Mouse (Mus musculus) MEL (cell line): ENCODE data around the gene Il4ra. TPM values are rescaled to one million over a fixed set of nuclear protein-coding genes. Genes with fewer than 3 reads are reported as not detected.
A peak's percentile ranks its signal among the peaks of the same experiment; 100 is the strongest.

Experiments used
- DNase-seq: peaks from one replicate; pipeline ENCODE4 v3.0.0; 2011; ENCODE audit warnings: low read depth, low spot score
- H3K27ac ChIP-seq: 2 replicates; pipeline ENCODE4 v1.5.1; 2012; ENCODE audit warnings: low read depth, mild to moderate bottlenecking, control low read depth, low read length, moderate library complexity; ENCODE audit not compliant: control insufficient read depth
- H3K27me3 ChIP-seq, 2 experiments: fragments of 150-350 bp in 1 of 2; sonication (generic) in 1 of 2; 2 replicates each; pipeline ENCODE4 v1.6.1; 2012; ENCODE audit warnings: low read length in 2 of 2, mild to moderate bottlenecking in 2 of 2, improper control_type of control experiment in 1 of 2, moderate library complexity in 1 of 2; ENCODE audit not compliant: insufficient read depth in 2 of 2, control insufficient read depth in 1 of 2
- H3K36me3 ChIP-seq, 2 experiments: 2 replicates each; pipeline ENCODE4 v1.6.1; 2012 to 2014; ENCODE audit warnings: low read length in 2 of 2, improper control_type of control experiment in 1 of 2, inconsistent platforms in 1 of 2, mild to moderate bottlenecking in 1 of 2; ENCODE audit not compliant: insufficient read depth in 2 of 2, control insufficient read depth in 1 of 2
- H3K4me1 ChIP-seq, 2 experiments: fragments of 150-350 bp in 1 of 2; sonication (generic) in 1 of 2; 2 replicates each; pipeline ENCODE4 v1.6.1; 2012; ENCODE audit warnings: low read length in 2 of 2, improper control_type of control experiment in 1 of 2, mild to moderate bottlenecking in 1 of 2; ENCODE audit not compliant: insufficient read depth in 2 of 2, control insufficient read depth in 1 of 2
- H3K4me3 ChIP-seq, 2 experiments: fragments of 150-350 bp in 1 of 2; sonication (generic) in 1 of 2; 2 replicates each; pipeline ENCODE4 v1.5.1; 2012; ENCODE audit warnings: low read depth in 2 of 2, low read length in 2 of 2, mild to moderate bottlenecking in 2 of 2, moderate library complexity in 2 of 2, control low read depth in 1 of 2, improper control_type of control experiment in 1 of 2; ENCODE audit not compliant: control insufficient read depth in 1 of 2, insufficient read depth in 1 of 2
- H3K79me2 ChIP-seq: 2 replicates; pipeline ENCODE4 v1.6.1; 2012; ENCODE audit warnings: mild to moderate bottlenecking, low read length, moderate library complexity; ENCODE audit not compliant: control insufficient read depth, poor library complexity, insufficient read depth
- H3K9ac ChIP-seq: 2 replicates; pipeline ENCODE4 v1.6.1; 2012; ENCODE audit warnings: low read depth, mild to moderate bottlenecking, control low read depth, low read length, moderate library complexity; ENCODE audit not compliant: control insufficient read depth, poor library complexity, severe bottlenecking
- H3K9me3 ChIP-seq: fragments of 150-350 bp; sonication (generic); replicated peaks from 2 replicates; pipeline ENCODE4 v1.6.1; 2012; ENCODE audit warnings: mild to moderate bottlenecking, low read length, improper control_type of control experiment, moderate library complexity; ENCODE audit not compliant: insufficient read depth
- BHLHE40 ChIP-seq: IDR thresholded peaks from 2 replicates; pipeline ENCODE4 v1.6.1; 2012; ENCODE audit warnings: low read depth, mild to moderate bottlenecking, inconsistent platforms, low read length, improper control_type of control experiment, borderline replicate concordance
- CHD2 ChIP-seq: IDR thresholded peaks from 2 replicates; pipeline ENCODE4 v1.6.1; 2011; ENCODE audit warnings: low read length, improper control_type of control experiment
- E2F4 ChIP-seq: IDR thresholded peaks from 2 replicates; pipeline ENCODE4 v1.6.1; 2011; ENCODE audit warnings: low read depth, low read length, improper control_type of control experiment, borderline replicate concordance
- ELF1 ChIP-seq: IDR thresholded peaks from 2 replicates; pipeline ENCODE4 v1.6.1; 2014; ENCODE audit warnings: low read depth, mild to moderate bottlenecking, inconsistent platforms, low read length, improper control_type of control experiment, moderate library complexity
- ETS1 ChIP-seq: IDR thresholded peaks from 2 replicates; pipeline ENCODE4 v1.6.1; 2012; ENCODE audit warnings: low read depth, mild to moderate bottlenecking, inconsistent platforms, low read length, improper control_type of control experiment, moderate library complexity
- GABPA ChIP-seq: IDR thresholded peaks from 2 replicates; pipeline ENCODE4 v1.6.1; 2012; ENCODE audit warnings: low read depth, mild to moderate bottlenecking, inconsistent platforms, low read length, improper control_type of control experiment, moderate library complexity
- JUND ChIP-seq: IDR thresholded peaks from 2 replicates; pipeline ENCODE4 v1.6.1; 2011; ENCODE audit warnings: low read depth, mild to moderate bottlenecking, improper control_type of control experiment, low read length
- KAT2A ChIP-seq: conservative IDR thresholded peaks from 2 replicates; pipeline ENCODE4 v1.6.1; 2012; ENCODE audit warnings: low read depth, low read length, improper control_type of control experiment, inconsistent platforms
- MEF2A ChIP-seq: IDR thresholded peaks from 2 replicates; pipeline ENCODE4 v1.6.1; 2014; ENCODE audit warnings: low read depth, mild to moderate bottlenecking, inconsistent platforms, low read length, improper control_type of control experiment; ENCODE audit not compliant: poor library complexity, insufficient replicate concordance, severe bottlenecking; ENCODE audit errors: extremely low read depth
- MYB ChIP-seq: IDR thresholded peaks from 2 replicates; pipeline ENCODE4 v1.6.1; 2011; ENCODE audit warnings: mild to moderate bottlenecking, low read depth, low read length, improper control_type of control experiment
- NRF1 ChIP-seq: IDR thresholded peaks from 2 replicates; pipeline ENCODE4 v1.6.1; 2014; ENCODE audit warnings: low read depth, mild to moderate bottlenecking, inconsistent platforms, low read length, improper control_type of control experiment, moderate library complexity; ENCODE audit not compliant: poor library complexity, insufficient read depth, severe bottlenecking
- POLR2A ChIP-seq, 2 experiments: IDR thresholded peaks; 2 replicates each; pipeline ENCODE4 v1.6.1; 2011 to 2012; ENCODE audit warnings: low read length in 2 of 2, mild to moderate bottlenecking in 2 of 2, control low read depth in 1 of 2, improper control_type of control experiment in 1 of 2, low read depth in 1 of 2, moderate library complexity in 1 of 2; ENCODE audit not compliant: control insufficient read depth in 1 of 2, insufficient read depth in 1 of 2, poor library complexity in 1 of 2
- RCOR1 ChIP-seq: IDR thresholded peaks from 2 replicates; pipeline ENCODE4 v1.6.1; 2012; ENCODE audit warnings: low read depth, mild to moderate bottlenecking, inconsistent platforms, low read length, improper control_type of control experiment
- SMC3 ChIP-seq: IDR thresholded peaks from 2 replicates; pipeline ENCODE4 v1.6.1; 2011; ENCODE audit warnings: low read depth, low read length, improper control_type of control experiment
- TAL1 ChIP-seq: IDR thresholded peaks from 2 replicates; pipeline ENCODE4 v1.6.1; 2012; ENCODE audit warnings: mild to moderate bottlenecking, inconsistent platforms, low read length, moderate library complexity, mixed read lengths
- USF1 ChIP-seq: IDR thresholded peaks from 2 replicates; pipeline ENCODE4 v1.6.1; 2014; ENCODE audit warnings: low read depth, mild to moderate bottlenecking, inconsistent platforms, low read length, improper control_type of control experiment, moderate library complexity
- USF2 ChIP-seq, 2 experiments: IDR thresholded peaks; 2 replicates each; pipeline ENCODE4 v1.6.1; 2011 to 2012; ENCODE audit warnings: improper control_type of control experiment in 2 of 2, low read length in 2 of 2, borderline replicate concordance in 1 of 2, inconsistent platforms in 1 of 2, low read depth in 1 of 2, mild to moderate bottlenecking in 1 of 2; ENCODE audit not compliant: insufficient read depth in 1 of 2
- ZC3H11A ChIP-seq: IDR thresholded peaks from 2 replicates; pipeline ENCODE4 v1.6.1; 2012; ENCODE audit warnings: low read depth, mild to moderate bottlenecking, inconsistent platforms, low read length, improper control_type of control experiment
- ZKSCAN1 ChIP-seq: IDR thresholded peaks from 2 replicates; pipeline ENCODE4 v1.6.1; 2012; ENCODE audit warnings: low read depth, mild to moderate bottlenecking, inconsistent platforms, low read length, improper control_type of control experiment, moderate library complexity
- ZMIZ1 ChIP-seq: IDR thresholded peaks from 2 replicates; pipeline ENCODE4 v1.6.1; 2012; ENCODE audit warnings: low read depth, mild to moderate bottlenecking, inconsistent platforms, low read length, improper control_type of control experiment, moderate library complexity
- polyA plus RNA-seq, 2 experiments: library from polyadenylated mRNA; stranded (reverse) in 1 of 2; unstranded in 1 of 2; fragments of >175 nt in 1 of 2; fragments of >200 nt in 1 of 2; gene quantifications; 2 replicates each; pipeline versions ENCODE4 v1.2.1 to v1.2.4; 2012; ENCODE audit warnings: low replicate concordance in 2 of 2, low read depth in 1 of 2; ENCODE audit not compliant: insufficient read length in 2 of 2, insufficient read depth in 1 of 2, missing spikeins in 1 of 2
- total RNA-seq: library from RNA; depleted of rRNA; stranded (reverse); fragments of 300-350 nt; gene quantifications from 2 replicates; pipeline ENCODE4 v1.2.3, GENCODE M21; 2012

The Il4ra gene
- total and polyA plus RNA-seq, 3 experiments = 3.6 to 5.0 TPM; not detected in 1

DNA sequence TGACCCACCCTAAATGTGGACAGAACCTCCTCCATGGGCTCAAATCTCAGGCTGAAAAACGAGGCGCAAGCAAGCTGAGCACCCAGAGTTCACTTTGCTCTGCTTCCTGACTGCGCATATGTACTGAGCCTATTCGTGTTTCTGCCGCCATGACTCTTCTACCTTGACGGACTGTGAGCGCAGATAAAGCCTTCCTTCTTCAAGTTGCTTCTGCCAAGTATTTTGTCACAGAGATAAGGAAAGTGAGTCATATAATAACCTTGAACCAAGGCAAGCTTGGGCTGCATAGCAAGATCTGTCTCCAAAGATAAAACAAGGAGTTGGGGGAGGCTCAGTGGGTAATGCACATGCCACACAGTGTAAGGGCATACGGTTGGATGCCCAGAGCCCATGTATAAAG lies 35.2 kb upstream of the Il4ra start (continued):
- TF ChIP-seq NRF1 (peak; percentile 51; the same call in 1 of the 2 replicates), TAL1 (peak; percentile 90), KAT2A (no peak), RCOR1 (peak; percentile 89), MYB (no peak), USF2 (IDR thresholded peaks at IDR 0.05; ENCODE audit: borderline replicate concordance in 1 of 2, insufficient read depth in 1 of 2, low read depth in 1 of 2, low read length in 2 of 2) (no peak), ZC3H11A (no peak), MEF2A (no peak), ZMIZ1 (no peak)

DNA sequence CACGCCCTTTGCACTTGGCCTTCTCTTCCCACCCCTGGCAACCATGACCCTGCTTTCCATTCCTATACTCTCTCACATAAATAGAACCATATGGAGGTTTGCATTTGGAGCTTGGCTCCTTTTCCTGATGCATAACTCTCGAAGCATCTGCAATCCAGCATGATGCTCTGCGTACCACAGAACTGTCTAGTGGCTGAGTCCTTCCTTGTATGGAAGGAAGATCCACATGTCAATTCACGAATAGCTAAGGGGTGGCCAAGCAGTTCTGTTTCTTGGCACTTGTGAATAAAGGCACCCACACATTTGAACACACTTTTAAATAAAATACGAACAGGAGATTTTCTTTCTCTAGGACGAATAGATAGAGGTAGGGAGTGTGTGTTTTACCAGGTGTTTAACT lies 34.5 kb upstream of the Il4ra start:
- DNase-seq = no peak
- H3K4me3 ChIP-seq = no peak overlapping the region
- H3K9ac ChIP-seq = no peak overlapping the region
- no peaks in the 10 kb centered on the region for H3K9me3 ChIP-seq
- peaks cover 20 to 41% of the 10 kb centered on the region in 2 experiments for H3K4me1 ChIP-seq
- peak overlapping the region; percentile 59; the same call in 1 of the 2 replicates for H3K27ac ChIP-seq
- H3K27me3 ChIP-seq = no peaks in the 10 kb centered on the region
- no peaks in the 10 kb centered on the region for H3K79me2 ChIP-seq
- no peak for TF ChIP-seq POLR2A (IDR thresholded peaks at IDR 0.05; ENCODE audit: control insufficient read depth in 1 of 2, insufficient read depth in 1 of 2, low read depth in 1 of 2, low read length in 2 of 2, poor library complexity in 1 of 2)
- no peak for TF ChIP-seq ZC3H11A
- no peak for TF ChIP-seq ELF1
- TF ChIP-seq USF1 = no peak
- TF ChIP-seq TAL1 = no peak
- TF ChIP-seq SMC3 = no peak
- TF ChIP-seq BHLHE40 = no peak
- no peak for TF ChIP-seq E2F4
- no peak for TF ChIP-seq GABPA
- no peak for TF ChIP-seq ETS1
- no peak for TF ChIP-seq CHD2
- TF ChIP-seq JUND = no peak
- TF ChIP-seq ZKSCAN1 = no peak
- TF ChIP-seq, all 39 proteins: peak for 0
- H3K36me3 ChIP-seq = peaks cover 0 to 36% of the 10 kb centered on the region in 2 experiments; a peak in 2 of 4 replicates
